Mouse (Mus musculus) cerebellum, adult 2 months (tissue): ENCODE measurements around the gene Lemd1.

Source experiments
- CTCF ChIP-seq: fragments of 200-500 bp; IDR thresholded peaks from 2 replicates; pipeline ENCODE4 v1.5.1; 2011; ENCODE audit warnings: low read depth, mild to moderate bottlenecking, control low read depth, low read length, moderate library complexity, borderline replicate concordance; ENCODE audit not compliant: insufficient read depth
- POLR2A ChIP-seq: fragments of 200-500 bp; IDR thresholded peaks from 2 replicates; pipeline ENCODE4 v1.6.1; 2011; ENCODE audit warnings: low read length, control low read depth, borderline replicate concordance; ENCODE audit not compliant: insufficient read depth

DNA sequence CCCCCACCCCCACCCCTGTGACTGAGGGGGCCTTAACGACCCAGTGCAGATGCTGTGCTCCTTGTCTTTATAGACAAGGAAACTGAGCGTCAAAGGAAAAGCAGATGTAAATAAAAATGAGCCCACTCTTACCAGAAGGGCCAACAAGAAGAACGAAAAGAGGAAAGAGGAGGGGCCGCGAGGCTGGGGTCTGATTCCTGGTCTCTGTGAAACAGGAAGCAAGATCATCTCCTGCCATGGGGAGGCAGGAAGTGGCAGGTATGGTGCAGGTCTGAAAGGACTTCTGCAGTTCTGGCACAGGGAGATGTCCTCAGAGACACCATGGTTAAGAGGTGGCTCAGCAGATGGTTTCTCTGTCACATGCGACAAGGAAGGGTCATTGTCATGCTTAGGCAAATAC is 20.5 kb upstream of the Lemd1 start:
- TF ChIP-seq CTCF (no peak), POLR2A (no peak)
